Mouse (Mus musculus): ENCODE data around the gene Vwa3b. TPM values are rescaled to one million over a fixed set of nuclear protein-coding genes. Genes with fewer than 3 reads are reported as not detected.
A peak's percentile ranks its signal among the peaks of the same experiment; 100 is the strongest.

Gene Vwa3b
- total RNA-seq, 2 experiments from 2014 or later: 1.0 to 1.6 TPM

DNA sequence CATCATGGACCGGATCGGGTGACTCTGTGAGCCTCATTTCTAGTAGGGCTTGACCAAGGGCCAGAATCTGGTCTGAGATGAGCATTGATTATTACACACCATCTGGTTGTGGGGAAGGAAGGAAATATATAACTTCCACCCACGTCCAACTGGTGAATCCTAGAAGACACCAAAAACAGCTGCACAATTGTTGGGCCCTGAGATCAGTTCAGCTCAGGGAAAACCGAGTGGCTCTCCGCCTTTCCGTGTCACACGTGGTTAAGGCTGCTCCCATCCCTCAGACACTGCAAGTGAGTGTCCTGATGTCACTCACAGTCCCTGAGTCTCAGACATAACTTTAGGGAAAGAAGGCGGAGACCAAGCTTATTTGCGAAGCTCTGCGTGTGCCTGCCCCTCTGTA lies 16.5 kb upstream of the Vwa3b start:
- DNase-seq (ENCODE audit: low spot score in 2 of 2): no peak

- DNase-seq (ENCODE audit: low spot score in 2 of 2): no peak
Observed at GRCm38 (mm10) chr1:37011626-37012209, 14.7 kb upstream of the Vwa3b start.

DNA sequence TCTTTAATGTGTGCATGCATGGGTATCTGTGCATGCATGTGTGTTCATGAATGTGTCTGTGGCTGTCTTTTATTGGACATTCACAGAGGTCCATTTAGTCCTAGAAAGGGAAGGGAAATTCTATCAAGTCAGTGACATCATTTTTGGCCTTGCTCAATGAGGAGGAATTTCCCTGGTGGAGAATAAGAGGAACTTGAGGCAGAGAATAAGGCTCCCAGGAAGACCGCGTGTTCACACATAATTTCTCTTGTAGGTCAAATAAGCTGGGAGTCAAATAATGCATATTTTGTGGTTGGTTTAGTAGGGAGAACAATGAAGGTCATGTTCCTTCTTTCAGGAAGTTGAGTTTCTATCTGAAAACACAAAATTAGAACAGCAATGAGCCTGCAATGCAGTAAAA lies 13.4 kb upstream of the Vwa3b start:
- DNase-seq (ENCODE audit: low spot score in 2 of 2): no peak

DNA sequence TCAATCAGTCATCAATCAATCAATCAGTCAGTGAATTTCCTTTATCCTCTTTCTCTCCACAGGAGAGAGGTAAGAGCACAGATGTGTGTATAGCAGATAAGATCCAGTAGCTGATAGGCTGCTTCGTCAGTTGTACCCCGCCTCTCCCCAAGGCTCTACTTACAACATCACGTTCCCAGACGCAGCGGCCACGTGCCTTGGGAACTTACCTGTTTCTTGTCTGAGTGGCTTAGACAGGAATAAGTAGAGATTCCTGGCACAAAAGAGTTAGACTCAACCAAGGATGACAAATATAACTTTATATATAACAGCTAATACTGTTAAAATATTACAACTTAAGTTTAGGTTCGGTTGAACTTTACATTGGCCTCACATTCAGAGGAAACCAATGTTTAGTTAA lies 12.7 kb upstream of the Vwa3b start:
- DNase-seq (ENCODE audit: low spot score in 2 of 2): no peak

DNA sequence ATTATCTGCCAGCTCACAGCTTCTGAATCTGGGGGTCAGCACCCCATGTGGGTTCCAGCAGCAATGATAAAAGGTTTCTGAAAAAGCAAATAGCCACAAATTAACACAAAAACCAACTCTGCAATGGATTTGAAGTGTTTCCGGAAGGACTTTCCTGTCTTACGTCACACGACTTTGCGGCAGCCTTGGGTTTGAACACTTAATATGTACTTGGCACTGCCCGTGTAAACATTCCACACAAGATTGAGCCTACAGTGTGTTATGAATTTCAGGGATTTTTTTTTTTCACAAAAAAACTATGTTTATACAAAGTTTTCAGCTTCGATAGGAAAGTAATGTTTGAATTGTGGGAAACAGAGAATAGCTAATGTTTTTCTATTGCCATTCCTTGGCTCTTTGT lies 7.4 kb upstream of the Vwa3b start:
- DNase-seq (ENCODE audit: low spot score in 2 of 2): no peak

DNA sequence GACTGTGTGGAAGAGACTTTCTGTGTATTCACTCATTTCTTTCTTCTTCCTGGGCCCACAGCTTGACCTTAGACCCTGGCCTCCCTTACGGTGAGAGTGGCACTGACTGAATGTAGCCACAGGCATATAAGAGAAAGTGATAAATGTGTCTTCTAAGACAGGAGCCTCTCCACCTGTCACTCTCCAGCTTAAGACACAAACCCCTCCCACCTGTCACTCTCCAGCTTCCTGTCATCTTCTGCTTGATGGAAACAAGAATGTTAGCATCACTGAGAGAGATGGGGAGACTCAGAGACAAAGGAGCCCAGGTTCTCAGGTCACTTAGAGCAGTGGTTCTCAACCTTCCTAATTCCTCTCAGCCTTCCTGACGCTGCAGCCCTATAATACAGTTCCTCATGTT lies 3.7 kb upstream of the Vwa3b start:
- no peak for DNase-seq (ENCODE audit: low spot score in 2 of 2)

DNA sequence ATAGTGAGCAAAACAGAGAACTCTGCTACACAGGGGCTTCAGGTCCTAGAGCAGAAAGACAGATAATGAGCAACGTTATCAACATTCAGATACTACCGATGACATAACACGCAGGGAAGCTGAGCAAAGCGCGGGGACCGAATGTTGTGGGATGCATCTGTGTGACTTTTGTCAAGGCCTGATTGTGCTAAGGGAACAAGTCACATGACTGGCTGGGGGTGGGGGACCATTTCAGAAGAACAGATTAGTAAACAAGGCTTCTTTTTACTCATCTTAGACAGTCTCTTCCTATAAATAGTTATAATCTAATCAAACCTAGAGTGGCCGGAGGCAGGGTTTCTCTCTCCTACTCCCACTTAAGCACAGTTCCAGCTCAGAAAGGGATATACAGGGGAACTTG lies 1.7 kb upstream of the Vwa3b start:
- no peak for DNase-seq (ENCODE audit: low spot score in 2 of 2)

DNA sequence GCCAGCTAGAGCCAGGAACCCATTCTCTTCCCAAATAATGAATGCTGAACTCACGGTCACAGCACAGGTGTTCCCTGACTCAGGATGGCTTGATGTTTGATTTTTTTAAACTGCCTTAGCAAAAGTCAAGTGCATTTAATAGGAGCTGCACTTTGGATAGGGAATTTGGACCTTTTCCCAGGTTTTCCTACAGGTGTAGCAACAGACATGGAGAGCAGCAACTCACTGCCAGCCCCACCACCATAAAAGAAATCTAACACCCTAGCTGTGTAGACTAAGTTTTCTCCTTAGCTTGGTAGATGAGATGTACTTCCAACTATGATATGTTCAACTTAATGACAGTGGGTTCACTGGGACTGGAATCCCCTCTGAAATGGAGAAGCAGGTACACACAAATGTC lies 1.0 kb upstream of the Vwa3b start:
- no peak for DNase-seq (ENCODE audit: low spot score in 2 of 2)

- DNase-seq (ENCODE audit: low spot score in 2 of 2): no peak
Observed at GRCm38 (mm10) chr1:37026866-37027265, 470 bp downstream of the Vwa3b start.

DNA sequence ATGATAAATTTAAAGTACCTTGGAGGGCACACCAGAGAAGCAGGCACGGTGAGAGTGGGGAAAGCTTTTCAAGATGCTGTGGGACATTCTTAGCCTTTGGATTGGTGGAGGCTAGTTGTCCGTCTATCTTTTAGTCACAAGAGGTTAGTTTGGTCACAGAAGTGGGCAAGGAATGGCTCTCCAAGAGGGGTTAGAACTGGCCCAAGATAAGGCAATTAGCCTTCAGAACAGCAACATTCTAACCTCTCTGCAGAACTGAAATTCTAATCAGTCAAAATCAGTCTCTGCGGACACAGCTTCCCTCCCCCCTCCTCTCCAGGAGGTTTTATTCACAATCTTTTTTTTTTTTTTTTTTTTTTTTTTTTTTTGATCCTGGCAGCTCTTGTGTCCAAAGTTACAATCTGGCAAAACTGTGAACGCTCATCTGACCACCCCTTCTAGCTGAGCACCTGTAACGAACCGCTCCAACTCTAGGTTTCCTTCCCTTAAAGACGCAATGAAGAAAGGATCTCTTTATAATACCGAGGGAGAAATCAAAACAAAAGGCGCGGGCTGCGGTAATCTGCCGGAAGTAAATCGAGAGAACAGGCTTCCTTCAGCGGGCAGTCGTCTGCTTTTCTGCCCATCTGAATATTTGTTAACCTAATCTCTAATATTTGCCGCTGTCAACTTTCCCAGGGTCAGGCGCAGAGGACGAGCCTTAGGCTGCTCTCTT lies 2.2 kb downstream of the Vwa3b start:
- DNase-seq (ENCODE audit: low spot score in 2 of 2): no peak

GRCm38 (mm10) chr1:37029154-37029907 lies 2.9 kb downstream of the Vwa3b start:
- peak; percentile 28 to 32 for DNase-seq (ENCODE audit: low spot score in 2 of 2)

DNA sequence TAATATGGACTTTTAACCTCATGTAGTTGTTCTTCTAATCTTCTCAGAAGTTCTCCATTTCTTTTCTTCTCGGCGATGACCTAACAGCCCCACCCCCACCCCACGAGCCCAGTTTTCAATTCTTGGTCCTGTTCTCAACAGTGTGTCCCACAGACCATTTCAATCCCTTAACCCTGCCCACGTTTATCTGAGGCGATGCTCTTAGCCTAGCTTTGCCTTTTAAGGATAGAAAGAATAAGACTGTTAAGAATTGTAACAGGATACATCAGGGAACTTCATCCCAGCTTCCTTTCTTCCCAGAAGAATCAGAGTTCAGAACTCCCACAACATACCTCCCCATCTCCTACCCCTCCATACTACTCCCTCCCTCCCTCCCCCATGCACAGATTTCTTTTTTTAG lies 3.5 kb downstream of the Vwa3b start:
- no peak for DNase-seq (ENCODE audit: low spot score in 2 of 2)

- DNase-seq (ENCODE audit: low spot score in 2 of 2): no peak
Observed at GRCm38 (mm10) chr1:37030693-37031092, 4.3 kb downstream of the Vwa3b start.

DNA sequence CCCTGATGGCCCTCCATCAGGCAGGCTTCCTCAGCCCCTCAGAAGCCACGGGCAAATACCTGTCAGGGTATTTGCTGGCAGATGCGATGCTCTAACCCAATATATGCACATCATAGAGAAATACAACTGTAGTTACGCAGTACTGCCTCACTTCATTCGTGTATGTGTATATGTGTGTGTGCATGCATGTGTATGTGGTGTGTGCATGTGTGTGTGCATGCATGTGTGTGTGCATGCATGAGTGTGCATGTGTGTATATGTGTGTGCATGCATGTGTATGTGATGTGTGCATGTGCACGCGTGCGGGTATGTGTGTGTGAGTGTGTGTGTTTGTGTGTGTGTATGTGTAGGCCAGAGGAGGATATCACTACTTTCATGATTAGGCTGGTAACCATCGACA lies 9.5 kb downstream of the Vwa3b start:
- DNase-seq (ENCODE audit: low spot score in 2 of 2): no peak

DNA sequence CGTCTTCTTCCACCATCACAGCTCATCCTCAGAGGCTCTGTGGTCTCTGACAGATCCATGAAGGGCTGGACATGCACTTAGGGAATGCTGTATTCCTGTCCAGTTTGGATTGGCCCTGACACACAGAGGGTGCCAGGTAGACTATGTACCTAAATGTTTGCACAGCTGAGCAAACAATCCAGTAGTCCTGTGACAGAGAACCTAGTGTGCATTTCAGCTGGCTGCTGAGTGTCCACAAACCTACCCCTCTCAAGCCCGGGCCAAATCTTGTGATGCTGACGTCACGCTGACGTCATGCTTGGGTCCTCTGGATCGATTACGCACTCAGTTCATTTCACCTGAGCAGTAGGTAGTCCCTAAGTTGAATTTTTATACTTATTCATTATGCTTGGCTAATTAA lies 14.7 kb downstream of the Vwa3b start:
- DNase-seq (ENCODE audit: low spot score in 2 of 2): no peak

GRCm38 (mm10) chr1:37041856-37042255 lies 15.5 kb downstream of the Vwa3b start:
- DNase-seq (ENCODE audit: low spot score in 2 of 2): no peak

GRCm38 (mm10) chr1:37042769-37043168 lies 16.4 kb downstream of the Vwa3b start:
- no peak for DNase-seq (ENCODE audit: low spot score in 2 of 2)

DNA sequence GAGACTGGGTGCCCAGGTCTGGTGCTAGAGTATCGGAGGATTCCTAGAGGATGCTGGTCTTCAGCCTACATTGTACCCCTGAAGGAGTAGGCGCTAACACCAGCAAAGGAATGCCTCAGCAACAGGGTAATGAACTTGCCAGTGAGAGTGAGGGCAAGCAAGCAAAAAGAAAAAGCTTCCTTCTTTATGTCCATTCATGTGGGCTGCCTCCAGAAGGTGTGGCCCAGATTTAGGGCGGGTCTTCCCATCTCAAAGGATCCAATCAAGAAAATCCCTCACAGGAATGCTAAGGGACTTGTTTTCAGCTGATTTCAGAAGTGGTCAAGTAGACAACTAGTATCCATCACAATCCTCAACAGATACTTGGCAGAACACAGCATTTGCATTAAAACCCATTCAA lies 16.8 kb downstream of the Vwa3b start:
- DNase-seq (ENCODE audit: low spot score in 2 of 2): no peak

GRCm38 (mm10) chr1:37045472-37045871 lies 19.1 kb downstream of the Vwa3b start:
- DNase-seq (ENCODE audit: low spot score in 2 of 2): no peak

DNA sequence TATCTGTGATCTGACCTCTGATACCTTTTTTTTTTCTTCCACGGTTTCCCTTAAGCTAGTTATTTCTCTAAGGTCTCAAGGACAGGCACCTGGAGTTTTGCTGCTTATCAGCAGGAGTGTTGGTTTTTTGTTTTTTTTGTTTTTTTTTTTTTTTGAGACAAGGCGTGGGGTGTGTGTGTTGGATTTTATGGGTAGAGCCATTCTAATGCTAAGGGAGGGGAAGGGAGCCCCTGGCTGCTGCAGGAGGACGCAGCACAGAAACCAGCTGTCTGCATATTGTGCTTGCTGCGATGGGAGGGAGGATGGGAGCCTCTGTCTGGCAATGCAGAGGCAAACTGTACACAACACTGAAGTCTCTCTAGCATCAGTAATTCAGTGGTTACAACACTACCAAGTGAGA lies 22.8 kb downstream of the Vwa3b start:
- DNase-seq (ENCODE audit: low spot score in 2 of 2): no peak

GRCm38 (mm10) chr1:37053691-37054090 lies 27.3 kb downstream of the Vwa3b start:
- no peak for DNase-seq (ENCODE audit: low spot score in 2 of 2)

DNA sequence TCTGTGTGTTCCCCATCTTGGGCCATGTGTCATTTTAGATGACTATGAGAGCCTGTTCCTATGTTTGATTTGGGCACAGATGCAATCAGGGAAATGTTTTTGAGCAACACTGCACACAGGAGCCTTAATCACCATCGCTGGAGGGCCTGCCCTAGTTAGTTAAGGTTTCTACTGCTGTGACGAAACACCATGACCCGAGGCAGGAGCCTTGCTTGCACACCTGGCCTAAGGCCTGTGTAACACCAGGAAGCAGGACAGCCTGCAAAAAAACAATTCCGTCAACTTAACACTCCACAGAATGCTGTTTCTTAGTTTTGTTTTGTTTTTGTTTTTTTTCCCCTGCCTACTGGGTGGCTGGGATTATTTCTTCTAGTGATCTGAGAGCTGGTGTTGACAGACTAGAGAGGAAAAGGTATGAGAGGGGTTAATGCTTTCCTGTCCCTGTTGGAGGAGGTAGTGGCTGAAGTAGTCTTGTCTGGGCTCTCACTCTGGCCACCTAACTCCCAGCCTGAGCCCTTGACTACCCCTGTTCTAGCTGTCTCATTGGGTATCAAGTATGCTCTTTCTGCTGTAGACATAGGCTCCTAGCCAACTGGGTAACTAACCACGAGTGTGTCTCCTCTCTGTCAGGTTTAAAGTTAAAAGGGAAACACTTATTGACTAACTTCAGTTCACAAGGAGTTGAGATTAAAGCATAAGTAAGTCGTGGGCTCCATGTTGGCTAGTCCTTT lies 30.6 kb downstream of the Vwa3b start:
- DNase-seq (ENCODE audit: low spot score in 2 of 2): no peak
